Mouse (Mus musculus) limb, embryonic 12.5 days (tissue): ENCODE results near the gene Atp2c2. TPM values are rescaled to one million over a fixed set of nuclear protein-coding genes. Genes with fewer than 3 reads are reported as not detected.

ENCODE experiments used
- ATAC-seq: fragments of 200-750 bp; cut with Nextera tagmentation; 2 replicates; pipeline ENCODE4 v1.8.0; 2017; ENCODE audit warnings: low read depth, moderate TSS enrichment; ENCODE audit not compliant: insufficient number of reproducible peaks, insufficient read depth, low FRiP score, low TSS enrichment
- H3K27ac ChIP-seq: fragments of 300-500 bp; sonication (generic); 2 replicates; pipeline ENCODE4 v1.5.1; 2016; ENCODE audit warnings: mild to moderate bottlenecking, moderate library complexity
- H3K27me3 ChIP-seq: fragments of 300-500 bp; sonication (generic); 2 replicates; pipeline ENCODE4 v1.6.1; 2016; ENCODE audit warnings: mild to moderate bottlenecking, moderate library complexity
- H3K36me3 ChIP-seq: fragments of 300-500 bp; sonication (generic); 2 replicates; pipeline ENCODE4 v1.6.1; 2016; ENCODE audit warnings: mild to moderate bottlenecking, moderate library complexity
- H3K4me1 ChIP-seq: fragments of 300-500 bp; sonication (generic); replicated peaks from 2 replicates; pipeline ENCODE4 v1.6.1; 2016
- H3K4me2 ChIP-seq: fragments of 300-500 bp; sonication (generic); 2 replicates; pipeline ENCODE4 v1.6.1; 2016; ENCODE audit warnings: mild to moderate bottlenecking, moderate library complexity
- H3K4me3 ChIP-seq: fragments of 300-500 bp; sonication (generic); replicated peaks from 2 replicates; pipeline ENCODE4 v1.5.1; 2016; ENCODE audit warnings: mild to moderate bottlenecking
- H3K9ac ChIP-seq: fragments of 300-500 bp; sonication (generic); replicated peaks from 2 replicates; pipeline ENCODE4 v1.6.1; 2016; ENCODE audit warnings: mild to moderate bottlenecking, moderate library complexity
- H3K9me3 ChIP-seq: fragments of 300-500 bp; sonication (generic); 2 replicates; pipeline ENCODE4 v1.6.1; 2016; ENCODE audit warnings: mild to moderate bottlenecking, moderate library complexity
- WGBS: fragments of 180-500 bp; shearing (Covaris S2); methylation state at CpG from one replicate; pipeline ENCODE4 v1.1.7; 2016; 5-methylcytosine and 5-hydroxymethylcytosine counted together
- polyA plus RNA-seq: library from polyadenylated mRNA; unstranded; fragments of >200 nt; fragmentation: Nextera tagmentation; extraction: Ambion mirVana; gene quantifications from 2 replicates; pipeline ENCODE4 v1.2.1, GENCODE M21; 2016

Atp2c2 gene
- polyA plus RNA-seq, 1 experiment from 2014 or later = 1.9 TPM

GRCm38 (mm10) chr8:119743291-119744026 lies 43.6 kb downstream of the Atp2c2 start:
- Histone ChIP-seq H3K4me1 (no peaks in the 10 kb centered on the region), H3K36me3 (no peaks in the 10 kb centered on the region), H3K4me3 (no peak overlapping the region), H3K27me3 (no peaks in the 10 kb centered on the region), H3K27ac (no peak overlapping the region), H3K9me3 (no peaks in the 10 kb centered on the region), H3K4me2 (no peak overlapping the region), H3K9ac (no peak overlapping the region)
- 54% methylated on average over 13 of the region's 13 CpGs for WGBS
- ATAC-seq = 0 out of 2 replicates have a peak, but pooled peaks have one; percentile 35

GRCm38 (mm10) chr8:119744604-119745003 lies 44.8 kb downstream of the Atp2c2 start:
- H3K4me2 ChIP-seq = no peak overlapping the region
- no peaks in the 10 kb centered on the region for H3K27me3 ChIP-seq
- H3K27ac ChIP-seq = no peak overlapping the region
- ATAC-seq = no peak
- H3K4me3 ChIP-seq = no peak overlapping the region
- H3K9me3 ChIP-seq = no peaks in the 10 kb centered on the region
- no peaks in the 10 kb centered on the region for H3K4me1 ChIP-seq
- H3K9ac ChIP-seq = no peak overlapping the region
- 86% methylated on average over 4 of the region's 4 CpGs for WGBS
- H3K36me3 ChIP-seq = no peaks in the 10 kb centered on the region

- Histone ChIP-seq H3K9me3 (no peaks in the 10 kb centered on the region), H3K27me3 (peaks cover 10% of the 10 kb centered on the region; the same call in 1 of the 2 replicates), H3K36me3 (no peaks in the 10 kb centered on the region), H3K4me1 (peaks cover 15% of the 10 kb centered on the region), H3K9ac (0 out of 2 replicates have a peak overlapping the region, but pooled peaks have one; percentile 8), H3K4me3 (peak overlapping the region; percentile 32), H3K4me2 (peak overlapping the region; percentile 55), H3K27ac (no peak overlapping the region)
- 23% methylated on average over 28 of the region's 28 CpGs for WGBS
- 0 out of 2 replicates have a peak, but pooled peaks have one; percentile 30 for ATAC-seq
These were observed 55.7 kb downstream of the Atp2c2 start for GRCm38 (mm10) chr8:119755238-119756146.

- peaks cover 10% of the 10 kb centered on the region; the same call in 1 of the 2 replicates for H3K27me3 ChIP-seq
- H3K4me2 ChIP-seq = peak overlapping the region; percentile 55
- H3K27ac ChIP-seq = no peak overlapping the region
- no peak overlapping the region for H3K9ac ChIP-seq
- H3K4me3 ChIP-seq = peak overlapping the region; percentile 32; the same call in 1 of the 2 replicates
- peaks cover 15% of the 10 kb centered on the region for H3K4me1 ChIP-seq
- ATAC-seq = no peak; the same call in 1 of the 2 replicates
- WGBS = 64% methylated on average over 2 of the region's 2 CpGs
- no peaks in the 10 kb centered on the region for H3K9me3 ChIP-seq
- no peaks in the 10 kb centered on the region for H3K36me3 ChIP-seq
These were observed 56.3 kb downstream of the Atp2c2 start for GRCm38 (mm10) chr8:119756147-119756461.

GRCm38 (mm10) chr8:119756538-119756937 lies 56.7 kb downstream of the Atp2c2 start:
- Histone ChIP-seq H3K9ac (no peak overlapping the region), H3K4me2 (no peak overlapping the region), H3K4me3 (no peak overlapping the region), H3K27me3 (peaks cover 10% of the 10 kb centered on the region; the same call in 1 of the 2 replicates), H3K9me3 (no peaks in the 10 kb centered on the region), H3K4me1 (peaks cover 15% of the 10 kb centered on the region), H3K36me3 (peaks cover 3% of the 10 kb centered on the region), H3K27ac (no peak overlapping the region)
- WGBS = 73% methylated on average over 5 of the region's 5 CpGs
- no peak for ATAC-seq

GRCm38 (mm10) chr8:119761692-119762091 lies 61.9 kb downstream of the Atp2c2 start:
- H3K4me3 ChIP-seq = no peak overlapping the region
- H3K4me2 ChIP-seq = no peak overlapping the region
- H3K9ac ChIP-seq = no peak overlapping the region
- 94% methylated on average over 11 of the region's 11 CpGs for WGBS
- H3K36me3 ChIP-seq = peaks cover 19% of the 10 kb centered on the region
- no peak overlapping the region for H3K27ac ChIP-seq
- H3K4me1 ChIP-seq = no peaks in the 10 kb centered on the region
- ATAC-seq = no peak
- H3K9me3 ChIP-seq = no peaks in the 10 kb centered on the region
- no peaks in the 10 kb centered on the region for H3K27me3 ChIP-seq

- Histone ChIP-seq H3K4me2 (no peak overlapping the region), H3K4me3 (no peak overlapping the region), H3K9ac (no peak overlapping the region), H3K36me3 (peaks cover 26% of the 10 kb centered on the region), H3K9me3 (no peaks in the 10 kb centered on the region), H3K27ac (no peak overlapping the region), H3K27me3 (no peaks in the 10 kb centered on the region), H3K4me1 (no peaks in the 10 kb centered on the region)
- 85% methylated on average over 21 of the region's 21 CpGs for WGBS
- ATAC-seq = no peak
These were observed 62.7 kb downstream of the Atp2c2 start for GRCm38 (mm10) chr8:119762226-119763220.

- WGBS = 85% methylated on average over 10 of the region's 10 CpGs
- no peak for ATAC-seq
- Histone ChIP-seq H3K27me3 (no peaks in the 10 kb centered on the region), H3K27ac (no peak overlapping the region), H3K9ac (0 out of 2 replicates have a peak overlapping the region, but pooled peaks have one; percentile 2), H3K9me3 (no peaks in the 10 kb centered on the region), H3K4me2 (no peak overlapping the region), H3K4me1 (no peaks in the 10 kb centered on the region), H3K4me3 (no peak overlapping the region), H3K36me3 (peaks cover 36% of the 10 kb centered on the region)
These were observed 65.5 kb downstream of the Atp2c2 start for GRCm38 (mm10) chr8:119765311-119765710.

GRCm38 (mm10) chr8:119765761-119766444 lies 66.1 kb downstream of the Atp2c2 start:
- Histone ChIP-seq H3K36me3 (peaks cover 36% of the 10 kb centered on the region), H3K4me2 (no peak overlapping the region), H3K27ac (no peak overlapping the region)

GRCm38 (mm10) chr8:119776668-119777245 lies 76.9 kb downstream of the Atp2c2 start:
- Histone ChIP-seq H3K4me1 (peaks cover 20% of the 10 kb centered on the region), H3K9ac (no peak overlapping the region), H3K4me2 (peak overlapping the region; percentile 90; the same call in 1 of the 2 replicates), H3K36me3 (0 out of 2 replicates have a peak, but pooled peaks cover 3% of the 10 kb centered on the region), H3K9me3 (0 out of 2 replicates have a peak, but pooled peaks cover 2% of the 10 kb centered on the region), H3K4me3 (no peak overlapping the region), H3K27me3 (no peaks in the 10 kb centered on the region), H3K27ac (no peak overlapping the region)
- ATAC-seq = no peak
- WGBS = 91% methylated on average over 7 of the region's 7 CpGs

More at GRCm38 (mm10) chr8:119765761-119766444, 66.1 kb downstream of the Atp2c2 start:
- Histone ChIP-seq H3K27me3 (no peaks in the 10 kb centered on the region), H3K9me3 (no peaks in the 10 kb centered on the region), H3K4me3 (no peak overlapping the region), H3K9ac (no peak overlapping the region), H3K4me1 (no peaks in the 10 kb centered on the region)
- 83% methylated on average over 22 of the region's 22 CpGs for WGBS
- no peak for ATAC-seq
